Mouse (Mus musculus): ENCODE measurements around the gene Mcrs1.

GRCm38 (mm10) chr15:99222794-99223584 is 28.8 kb downstream of the Mcrs1 start:
- TF ChIP-seq CHD1 (IDR thresholded peaks at IDR 0.05; ENCODE audit: low read depth, low read length) (no peak), HCFC1 (IDR thresholded peaks at IDR 0.05; ENCODE audit: low read depth, low read length) (no peak), POLR2A (IDR thresholded peaks at IDR 0.05; ENCODE audit: control insufficient read depth in 1 of 2, insufficient read depth in 1 of 2, low read depth in 1 of 2, low read length in 2 of 2, poor library complexity in 1 of 2) (no peak), RCOR1 (IDR thresholded peaks at IDR 0.05; ENCODE audit: low read depth, low read length) (no peak), CTCF (IDR thresholded peaks at IDR 0.05 in 2 of 3, conservative IDR thresholded peaks at IDR 0.05 in 1 of 3; ENCODE audit: control insufficient read depth in 1 of 3, insufficient read depth in 1 of 3, low read depth in 2 of 3, low read length in 3 of 3, poor library complexity in 1 of 3, severe bottlenecking in 1 of 3) (no peak), USF2 (IDR thresholded peaks at IDR 0.05; ENCODE audit: borderline replicate concordance in 1 of 2, insufficient read depth in 1 of 2, low read depth in 1 of 2, low read length in 2 of 2) (no peak), EP300 (IDR thresholded peaks at IDR 0.05; ENCODE audit: low read depth in 1 of 2, low read length in 2 of 2) (no peak), TBP (IDR thresholded peaks at IDR 0.05; ENCODE audit: low read depth, low read length) (no peak), CHD2 (IDR thresholded peaks at IDR 0.05; ENCODE audit: low read length) (no peak), MAFK (IDR thresholded peaks at IDR 0.05; ENCODE audit: borderline replicate concordance, low read depth, low read length) (no peak), NRF1 (IDR thresholded peaks at IDR 0.05; ENCODE audit: insufficient read depth, low read depth, low read length, poor library complexity, severe bottlenecking) (no peak), USF1 (IDR thresholded peaks at IDR 0.05; ENCODE audit: low read depth, low read length) (no peak), UBTF (IDR thresholded peaks at IDR 0.05; ENCODE audit: borderline replicate concordance, insufficient read depth, low read depth, low read length) (no peak), MAX (IDR thresholded peaks at IDR 0.05; ENCODE audit: low read length) (no peak)

Data from MEL (cell line).